Mouse (Mus musculus) cerebellum, adult (tissue): Measurements from ENCODE around the gene Gsk3a.
"Not testable (repeated sequence)": the region's sequence is repeated elsewhere in the genome, so short reads cannot be mapped to it uniquely, and the experiment has no call there.

Source experiments
- ATAC-seq: cut with Nextera tagmentation; 2 replicates; pipeline ENCODE4 v1.9.2; 2017; ENCODE audit warnings: mild to moderate bottlenecking, moderate library complexity, mixed read lengths; ENCODE audit not compliant: insufficient number of reproducible peaks, low FRiP score, low TSS enrichment

Gene Gsk3a

GRCm38 (mm10) chr7:25273259-25274241, 35.9 kb upstream of the Gsk3a start:
- ATAC-seq, result no peak

DNA sequence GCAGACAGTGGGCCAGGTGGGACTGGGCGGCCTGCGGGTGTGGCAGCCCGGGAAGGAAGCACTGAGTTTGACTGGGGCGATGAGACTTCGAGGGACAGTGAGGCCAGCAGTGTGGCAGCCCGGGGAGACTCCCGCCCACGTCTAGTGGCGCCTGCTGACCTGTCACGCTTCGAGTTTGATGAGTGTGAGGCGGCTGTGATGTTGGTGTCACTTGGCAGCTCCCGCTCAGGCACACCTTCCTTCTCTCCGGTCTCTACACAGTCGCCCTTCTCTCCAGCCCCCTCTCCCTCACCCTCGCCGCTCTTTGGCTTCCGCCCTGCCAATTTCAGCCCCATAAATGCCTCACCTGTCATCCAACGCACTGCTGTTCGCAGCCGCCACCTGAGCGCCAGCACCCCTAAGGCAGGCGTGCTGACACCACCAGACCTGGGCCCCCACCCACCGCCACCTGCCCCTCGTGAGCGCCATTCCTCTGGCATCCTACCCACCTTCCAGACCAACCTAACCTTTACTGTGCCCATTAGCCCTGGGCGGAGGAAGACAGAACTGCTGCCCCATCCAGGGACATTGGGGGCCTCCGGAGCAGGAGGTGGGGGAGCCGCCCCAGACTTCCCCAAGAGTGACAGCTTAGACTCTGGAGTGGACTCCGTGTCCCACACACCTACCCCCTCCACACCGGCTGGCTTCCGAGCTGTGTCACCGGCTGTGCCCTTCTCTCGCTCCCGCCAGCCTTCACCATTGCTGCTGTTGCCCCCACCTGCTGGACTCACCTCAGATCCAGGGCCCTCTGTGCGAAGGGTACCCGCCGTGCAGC, 35.0 kb upstream of the Gsk3a start:
- no peak for ATAC-seq

DNA sequence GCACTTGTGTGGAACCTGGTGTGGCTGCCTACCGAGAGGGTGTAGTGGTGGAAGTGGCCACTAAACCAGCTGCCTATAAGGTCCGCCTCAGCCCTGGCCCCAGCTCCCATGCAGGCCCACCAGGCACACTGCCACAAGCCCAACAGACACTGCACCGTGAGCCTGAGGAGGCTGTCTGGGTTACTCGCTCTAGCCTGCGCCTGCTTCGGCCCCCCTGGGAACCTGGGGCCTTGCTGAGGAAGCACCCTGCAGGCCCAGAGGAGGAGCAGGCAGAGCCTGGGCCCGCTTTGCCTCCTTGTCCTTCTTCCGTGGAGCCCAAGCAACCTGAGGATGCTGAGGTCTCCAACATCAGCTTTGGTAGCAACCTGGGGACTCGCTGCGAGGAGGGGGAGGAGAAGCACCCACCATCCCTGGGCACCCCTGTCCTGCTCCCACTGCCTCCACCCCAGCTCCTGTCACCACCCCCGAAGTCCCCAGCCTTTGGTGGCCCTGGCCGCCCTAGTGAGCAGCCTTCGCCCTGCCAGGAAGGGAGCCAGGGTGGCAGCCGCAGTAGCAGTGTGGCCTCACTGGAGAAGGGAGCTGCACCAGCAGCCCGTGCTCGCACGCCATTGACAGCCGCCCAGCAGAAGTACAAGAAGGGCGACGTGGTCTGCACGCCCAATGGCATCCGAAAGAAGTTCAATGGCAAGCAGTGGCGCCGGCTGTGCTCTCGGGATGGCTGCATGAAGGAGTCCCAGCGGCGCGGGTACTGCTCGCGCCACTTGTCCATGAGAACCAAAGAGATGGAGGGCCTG, 34.2 kb upstream of the Gsk3a start:
- no peak for ATAC-seq

GRCm38 (mm10) chr7:25270652-25271633, 33.3 kb upstream of the Gsk3a start:
- ATAC-seq, result no peak

GRCm38 (mm10) chr7:25269545-25270271, 32.1 kb upstream of the Gsk3a start:
- ATAC-seq, result no peak

DNA sequence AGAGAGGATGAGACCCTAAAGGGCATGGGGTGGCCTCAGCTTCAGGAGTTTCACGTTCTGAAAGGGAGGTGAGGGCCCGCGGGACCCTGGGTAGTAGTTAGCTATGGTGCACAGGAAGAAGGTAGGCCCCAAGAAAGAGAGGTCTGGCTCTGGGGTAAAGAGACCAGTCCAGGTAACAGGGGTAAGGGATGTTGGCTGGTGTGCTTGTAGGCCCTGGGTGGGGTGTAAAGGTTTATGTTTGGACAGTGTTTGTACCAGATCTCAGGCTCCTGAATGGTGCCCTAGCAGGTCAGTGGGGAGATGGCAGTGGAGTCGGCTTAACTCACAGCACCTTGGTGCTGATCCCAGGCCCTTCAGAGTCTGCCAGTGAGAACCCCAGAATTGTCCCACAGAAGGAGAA, 31.4 kb upstream of the Gsk3a start:
- no peak for ATAC-seq

DNA sequence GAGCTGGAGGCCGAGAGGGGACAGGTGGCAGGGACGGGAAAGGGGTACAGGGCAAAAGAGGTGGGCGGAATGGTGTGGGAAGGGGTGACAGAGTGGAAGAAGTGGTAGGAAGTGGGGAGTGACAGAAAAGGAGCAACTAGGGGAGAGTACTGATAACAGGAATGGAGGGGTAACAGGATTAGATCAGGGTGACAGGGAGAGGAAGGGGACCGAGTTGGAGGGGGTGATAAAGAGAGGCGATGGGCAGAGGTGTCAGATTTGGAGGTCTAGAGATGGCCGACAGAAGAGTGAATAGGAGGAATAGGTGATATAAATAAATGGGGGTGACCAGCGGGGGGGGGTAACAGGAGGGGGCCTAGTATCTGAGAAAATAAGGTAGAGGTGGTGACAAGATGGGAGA, 30.9 kb upstream of the Gsk3a start:
- no peak for ATAC-seq

- peak; percentile 94 for ATAC-seq
Observed at GRCm38 (mm10) chr7:25267751-25268463, 30.3 kb upstream of the Gsk3a start.

DNA sequence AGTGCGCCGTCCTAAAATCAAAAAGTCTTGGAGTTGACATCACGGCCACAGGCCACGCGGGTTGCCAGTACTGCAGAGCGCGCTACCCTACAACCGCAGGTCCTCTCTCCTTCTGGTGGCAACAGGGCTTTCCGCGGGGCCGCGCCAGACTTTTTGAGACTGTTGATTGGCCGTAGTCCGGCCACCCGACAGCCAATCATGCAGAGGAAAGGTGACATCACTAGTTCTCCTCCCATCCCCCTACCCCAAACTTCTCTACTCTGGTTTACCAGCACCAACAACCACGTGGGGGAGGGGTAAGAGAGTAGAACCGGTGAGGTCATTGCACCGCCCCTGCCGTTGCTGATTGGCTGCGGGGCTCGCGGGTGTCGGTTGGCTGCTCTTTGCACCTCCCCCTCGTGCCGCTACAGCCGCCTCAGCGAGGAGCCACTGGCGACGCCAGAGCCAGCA, 29.7 kb upstream of the Gsk3a start, which contains the start of gene Cic:
Gene Cic, plus strand, starts transcription at position 404 of the 450 bp plus-strand sequence.
- ATAC-seq, result peak; percentile 74

DNA sequence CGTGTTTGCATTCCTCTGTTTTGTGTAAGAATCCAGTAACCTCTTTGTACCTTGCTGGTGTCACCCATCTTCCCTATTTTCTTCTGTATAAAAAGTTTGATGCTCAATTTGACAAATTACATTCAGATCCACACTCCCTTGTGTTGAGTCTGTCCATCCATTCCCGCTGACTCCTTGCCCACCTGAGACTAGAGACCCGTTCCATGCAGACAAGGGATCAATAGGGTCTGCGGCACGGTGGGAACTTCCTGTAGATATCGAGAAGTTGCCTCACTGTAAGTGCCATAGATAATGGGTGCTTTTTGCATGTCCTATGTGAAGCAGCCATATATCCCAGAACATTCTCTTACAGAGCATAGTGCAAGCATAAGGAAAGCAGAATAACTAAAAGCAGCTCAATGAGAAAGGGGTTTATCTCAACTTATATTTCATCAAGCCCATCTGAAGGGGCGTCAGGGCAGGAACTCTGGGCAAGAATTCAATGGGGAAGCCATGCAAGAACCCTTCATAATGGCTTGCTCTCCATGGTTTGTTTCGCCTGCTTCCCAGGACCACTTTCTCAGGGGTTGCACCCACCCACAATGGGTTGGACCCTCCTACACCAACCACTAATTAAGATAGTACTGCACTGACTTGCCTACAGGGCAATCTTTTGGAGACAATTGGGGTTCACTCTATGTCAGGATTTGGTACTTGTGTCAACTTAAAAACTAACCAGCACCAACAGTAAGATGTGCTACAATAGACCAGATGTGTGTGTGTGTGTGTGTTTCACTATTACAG, 28.7 kb upstream of the Gsk3a start:
- no peak for ATAC-seq

DNA sequence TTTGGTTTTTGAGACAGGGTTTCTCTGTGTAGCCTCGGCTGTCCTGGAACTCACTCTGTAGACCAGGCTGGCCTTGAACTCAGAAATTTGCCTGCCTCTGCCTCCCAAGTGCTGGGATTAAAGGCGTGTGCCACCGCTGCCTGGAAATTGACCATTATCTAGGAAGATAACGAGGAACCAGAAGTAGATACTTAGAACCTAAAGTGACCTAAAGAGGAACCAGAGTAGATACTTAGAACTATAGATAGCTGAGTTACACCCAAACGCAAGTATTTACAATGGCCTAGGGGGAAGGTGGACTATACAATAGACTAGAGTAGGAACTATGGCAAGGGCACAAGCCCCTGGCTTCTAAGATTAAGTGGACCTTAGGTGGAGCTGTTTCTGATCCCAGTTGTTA, 28.1 kb upstream of the Gsk3a start:
- not testable (repeated sequence) for ATAC-seq

DNA sequence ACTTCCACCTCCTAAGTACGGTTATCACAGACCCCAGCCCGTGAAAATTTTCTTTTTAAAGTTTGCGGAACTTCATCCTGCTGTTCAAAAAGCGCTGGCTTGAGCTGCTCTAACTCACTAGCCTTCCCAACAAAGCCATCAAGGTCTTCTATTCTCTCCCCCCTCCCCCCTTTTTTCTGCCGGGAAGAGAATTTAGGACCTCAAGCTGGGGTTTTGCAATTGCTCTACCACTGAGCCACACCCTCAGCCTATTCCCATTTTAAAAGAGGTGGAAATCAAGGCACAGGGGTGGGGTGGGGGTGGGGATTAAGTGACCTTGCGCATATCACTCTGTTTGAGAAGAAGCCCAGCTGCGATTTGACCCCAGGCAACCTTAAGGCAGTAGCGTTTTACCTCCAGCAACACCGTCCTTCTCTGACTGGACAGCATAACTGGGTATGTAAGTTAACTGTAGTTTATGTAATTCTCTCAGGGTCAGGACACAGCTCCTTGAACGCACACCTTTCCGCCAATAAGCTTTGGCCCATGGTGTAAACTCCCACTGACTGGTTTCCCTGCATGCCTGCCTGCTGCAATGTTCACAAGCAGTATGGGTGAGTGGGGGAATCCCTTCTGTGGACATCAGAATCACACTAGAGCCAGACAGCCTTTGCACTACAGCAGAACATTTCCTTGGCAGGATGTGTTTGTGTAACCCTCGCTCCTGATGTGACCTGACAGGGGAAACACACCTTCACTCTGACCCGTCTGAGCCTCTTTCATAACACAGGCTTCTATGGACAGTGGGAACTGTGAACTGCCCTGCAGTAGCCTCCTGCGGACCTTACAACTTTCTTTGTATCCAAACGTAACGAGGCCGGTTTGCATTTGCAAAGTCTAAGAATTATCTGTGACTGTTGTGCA, 26.6 kb upstream of the Gsk3a start:
- ATAC-seq, result no peak

DNA sequence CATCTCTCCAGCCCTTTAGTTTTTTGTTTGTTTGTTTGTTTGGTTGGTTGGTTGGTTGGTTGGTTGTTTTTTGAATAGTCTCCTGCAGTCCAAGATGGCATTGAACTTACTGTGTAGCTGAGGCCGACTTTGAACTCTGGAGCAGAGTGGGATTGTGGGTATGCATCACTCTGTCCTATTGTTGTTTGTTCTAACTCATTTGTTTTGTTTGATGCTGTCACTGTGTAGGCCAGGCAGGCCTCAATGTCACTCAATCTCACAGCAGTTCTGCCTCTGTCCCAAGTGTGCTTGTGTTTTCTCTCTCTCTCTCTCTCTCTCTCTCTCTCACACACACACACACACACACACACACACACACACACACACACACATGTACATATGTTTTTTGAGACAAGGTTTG, 24.2 kb upstream of the Gsk3a start:
- no peak for ATAC-seq

DNA sequence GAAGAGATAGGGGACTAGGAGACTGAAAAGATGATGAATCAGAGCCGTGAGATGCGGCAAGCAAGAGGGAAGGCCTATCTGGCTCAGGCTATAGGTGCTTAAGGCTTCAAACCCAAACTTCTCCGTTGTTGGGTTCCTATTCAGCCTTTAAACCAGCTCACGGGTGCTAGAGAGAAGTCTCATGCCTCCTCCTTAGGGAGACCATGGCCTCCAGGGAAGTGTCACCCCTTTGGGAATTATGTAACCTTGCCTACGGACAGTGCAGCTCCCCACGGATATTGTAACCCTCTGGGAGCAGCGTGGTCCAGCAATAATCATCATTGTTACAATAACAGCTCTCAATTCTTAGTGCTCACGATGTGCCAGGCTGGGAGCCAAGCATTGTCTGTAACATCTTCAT, 14.2 kb upstream of the Gsk3a start:
- ATAC-seq, result no peak

DNA sequence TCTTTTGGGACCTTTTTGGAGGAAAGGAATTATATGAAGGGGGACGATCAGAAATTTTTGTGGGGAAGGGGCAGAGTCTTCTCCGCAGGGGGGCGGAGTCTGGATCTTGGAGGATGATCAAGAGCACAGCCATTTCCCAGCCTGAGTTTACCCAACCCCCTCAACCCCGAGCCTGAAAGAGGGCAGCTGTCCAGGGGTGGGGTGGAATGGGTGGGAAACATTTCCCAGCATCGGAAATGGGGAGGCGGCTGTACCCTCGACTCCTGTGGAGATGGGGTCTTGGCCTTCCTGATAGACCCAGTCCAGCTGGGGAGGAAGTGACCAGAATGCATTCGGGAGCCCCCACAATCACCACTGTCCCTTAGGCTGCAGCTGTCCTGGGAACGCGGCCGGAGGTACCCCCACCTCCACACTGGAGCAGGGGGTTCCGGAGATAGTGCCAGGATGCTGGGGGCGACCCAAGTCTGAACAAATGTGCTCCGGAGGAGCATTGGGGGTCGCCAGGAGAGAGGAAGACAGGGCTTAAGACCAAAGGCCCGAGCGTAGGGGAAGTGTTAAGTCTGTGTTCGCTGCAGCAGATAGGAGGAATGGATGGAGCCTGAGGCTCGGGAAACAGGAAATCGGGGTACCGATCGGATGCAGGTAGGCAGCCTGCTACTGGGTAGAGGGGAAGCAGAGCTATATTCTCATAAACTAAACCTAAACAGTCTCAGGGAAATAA, 13.6 kb upstream of the Gsk3a start:
- ATAC-seq, result no peak
